In genomic region chr2:91649553-91650359, GRCm38 (mm10) we compare ENCODE assay signal across 8 mouse cellular contexts. TPM values are rescaled to one million over a fixed set of nuclear protein-coding genes. Genes with fewer than 3 reads are reported as not detected.
DNase-seq lines count a peak whose midpoint lies in the region; ATAC-seq lines count a peak whose summit lies in the region.

Gene Zfp408 (minus strand): TSS chr2:91649791.
Gene Arhgap1 (plus strand): TSS chr2:91649860.

- H3K4me2 ChIP-seq in hindbrain, embryonic 11.5 days (replicated peaks; ENCODE audit: low read depth, low read length): peak within 1 kb of the TSS; percentile 97

- 0 out of 2 replicates have a peak, but pooled peaks cover 2% of the 10 kb centered on the region for H3K4me1 ChIP-seq in hindbrain, embryonic 11.5 days (replicated peaks; ENCODE audit: control insufficient read depth, insufficient read depth, low read length)

- peak; percentile 98 for DNase-seq in Muller cell, postnatal 12 days (ENCODE audit: inconsistent ontology term)
- peak; percentile 96 for DNase-seq in cerebellum, adult 9-11 months
- DNase-seq in frontal cortex, adult 2 months (ENCODE audit: extremely low spot score in 1 of 2, low spot score in 1 of 2): peak; percentile 96 to 98
- peak; percentile 98 for DNase-seq in hindbrain, embryonic 11.5 days (ENCODE audit: low spot score)
- peak; percentile 97 to 98 for DNase-seq in layer of hippocampus, postnatal 10 days (ENCODE audit: low spot score in 2 of 2)
- peak; percentile 99 for DNase-seq in lung, postnatal 10 days
- DNase-seq in ovary, postnatal 36 days (ENCODE audit: low spot score): peak; percentile 94
- DNase-seq in thymus, postnatal 25 days: peak; percentile 96

- peak within 1 kb of the TSS; percentile 78 for H3K27ac ChIP-seq in hindbrain, embryonic 11.5 days (ENCODE audit: low read depth, low read length)

- H3K27me3 ChIP-seq in hindbrain, embryonic 11.5 days (ENCODE audit: control insufficient read depth, insufficient read depth, low read length): no peaks in the 10 kb centered on the region

- under 1% methylated on average over 44 of the region's 44 CpGs for WGBS in hindbrain, embryonic 11.5 days

- H3K9ac ChIP-seq in hindbrain, embryonic 11.5 days (ENCODE audit: low read depth, low read length): peak within 1 kb of the TSS; percentile 91

- ATAC-seq in hindbrain, embryonic 11.5 days (ENCODE audit: low FRiP score): peak; percentile 92

- H3K36me3 ChIP-seq in hindbrain, embryonic 11.5 days (ENCODE audit: control insufficient read depth, insufficient read depth, low read length): peaks cover 13% of the 10 kb centered on the region

- H3K4me3 ChIP-seq in hindbrain, embryonic 11.5 days (ENCODE audit: low read depth, low read length): peak within 1 kb of the TSS; percentile 75

- H3K9me3 ChIP-seq in hindbrain, embryonic 11.5 days (ENCODE audit: control insufficient read depth, low read length): no peaks in the 10 kb centered on the region

RNA-seq across cellular contexts. Expression of gene Zfp408, which starts in this region (rescaled TPM):
- polyA plus RNA-seq in frontal cortex, adult 2 months (2012; rRNA removed): 14.9 and 15.3 TPM in 2 replicates
- 6.5 and 10.2 TPM in 2 replicates for polyA plus RNA-seq in hindbrain, embryonic 11.5 days (2014; fragmentation: Nextera tagmentation; extraction: Ambion mirVana)
- 10 to 100 TPM; 15.1 to 17.0 TPM for total RNA-seq in layer of hippocampus, postnatal 10 days (2021)

RNA-seq across cellular contexts. Expression of gene Arhgap1, which starts in this region (rescaled TPM):
- 71.1 and 73.6 TPM in 2 replicates for polyA plus RNA-seq in frontal cortex, adult 2 months (2012; rRNA removed)
- polyA plus RNA-seq in hindbrain, embryonic 11.5 days (2014; fragmentation: Nextera tagmentation; extraction: Ambion mirVana): 79.6 and 86.8 TPM in 2 replicates
- total RNA-seq in layer of hippocampus, postnatal 10 days (2021): 10 to 100 TPM; 66.9 to 68.3 TPM

Comparison
In these comparisons a context has a peak if more than half of its experiments do, and no peak if none do; other contexts are left out.
1. Peak in every context shown above with its lines: DNase-seq, ATAC-seq, H3K4me3 ChIP-seq and H3K27ac ChIP-seq.